Mouse (Mus musculus): ENCODE results near the gene St7.

Gene St7

DNA sequence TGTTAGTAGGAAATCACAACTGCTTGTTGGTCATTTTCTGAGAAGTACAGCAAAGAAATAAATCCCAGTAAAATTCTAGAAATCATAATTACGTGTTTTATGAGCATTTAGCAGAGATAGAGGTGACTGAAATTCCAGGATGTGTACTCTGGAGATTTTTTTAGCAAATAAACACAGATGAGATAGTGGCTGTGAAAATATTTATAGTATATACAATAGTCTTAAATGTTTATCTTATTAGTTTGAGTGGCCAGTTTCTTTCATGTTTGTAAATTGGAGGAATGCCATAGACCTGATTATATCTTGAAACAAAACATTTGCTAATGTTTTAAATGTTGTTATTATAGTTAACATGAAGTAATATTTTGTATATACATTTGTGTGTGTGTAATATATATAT, 205.8 kb downstream of the St7 start:
- no peak for DNase-seq (ENCODE audit: low spot score)

DNA sequence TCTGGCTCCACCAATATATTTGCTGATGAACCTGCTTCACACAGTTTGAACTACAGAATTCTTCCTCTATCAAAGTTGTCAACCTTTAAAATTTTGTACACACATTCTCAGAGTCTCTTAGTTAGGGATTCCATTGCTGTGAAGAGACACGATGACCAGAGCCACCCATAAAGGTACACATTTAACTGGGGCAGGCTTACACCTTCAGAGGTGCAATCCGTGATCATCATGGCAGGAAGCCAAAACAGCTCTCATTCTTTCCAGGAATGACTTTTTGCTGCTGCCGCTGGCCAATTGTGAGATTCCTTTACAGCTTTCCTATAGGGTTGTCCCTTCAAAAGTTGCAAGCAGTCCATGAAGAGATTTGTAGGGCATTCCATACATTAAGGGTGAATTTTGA, 210.6 kb downstream of the St7 start:
- peak; percentile 36 for DNase-seq (ENCODE audit: low spot score)

DNA sequence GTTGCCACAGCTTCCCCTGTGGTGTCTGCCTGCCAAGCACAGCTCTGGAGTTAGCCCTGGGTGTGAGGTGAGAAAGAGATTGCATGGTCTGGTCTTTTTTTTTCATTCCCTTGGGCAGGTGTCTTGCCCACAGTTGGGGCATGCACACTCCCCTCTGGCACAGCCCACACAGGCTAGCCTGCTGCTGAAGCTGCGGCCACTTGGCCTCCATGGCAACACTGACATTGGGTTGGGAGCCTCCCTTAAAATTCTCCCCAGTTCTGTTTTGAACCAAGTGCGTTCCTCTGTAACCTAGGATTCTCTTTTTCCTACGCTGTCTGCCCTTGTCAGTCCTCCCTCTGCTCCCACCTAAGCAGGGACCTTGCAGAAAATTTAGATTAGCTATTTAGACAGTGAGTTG, 213.0 kb downstream of the St7 start:
- DNase-seq (ENCODE audit: low spot score), result no peak

DNA sequence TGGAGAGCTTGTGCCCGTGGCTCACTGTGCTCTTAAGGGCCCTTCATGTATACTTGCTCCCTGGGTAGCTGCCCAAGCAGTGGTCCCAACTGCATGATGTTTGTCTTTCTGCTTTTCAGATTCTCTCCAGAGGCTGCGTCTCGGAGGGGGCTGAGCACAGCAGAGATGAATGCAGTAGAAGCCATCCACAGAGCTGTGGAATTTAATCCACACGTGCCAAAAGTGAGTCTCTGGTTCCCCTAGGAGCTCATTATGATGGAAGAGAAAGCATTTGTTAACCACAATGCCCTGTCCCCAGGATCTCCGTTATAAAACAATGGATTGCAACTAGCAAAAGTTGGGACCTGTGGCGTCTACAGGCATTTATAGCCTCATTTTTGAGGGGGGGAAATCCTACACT, 213.6 kb downstream of the St7 start:
- DNase-seq (ENCODE audit: low spot score), result no peak

DNA sequence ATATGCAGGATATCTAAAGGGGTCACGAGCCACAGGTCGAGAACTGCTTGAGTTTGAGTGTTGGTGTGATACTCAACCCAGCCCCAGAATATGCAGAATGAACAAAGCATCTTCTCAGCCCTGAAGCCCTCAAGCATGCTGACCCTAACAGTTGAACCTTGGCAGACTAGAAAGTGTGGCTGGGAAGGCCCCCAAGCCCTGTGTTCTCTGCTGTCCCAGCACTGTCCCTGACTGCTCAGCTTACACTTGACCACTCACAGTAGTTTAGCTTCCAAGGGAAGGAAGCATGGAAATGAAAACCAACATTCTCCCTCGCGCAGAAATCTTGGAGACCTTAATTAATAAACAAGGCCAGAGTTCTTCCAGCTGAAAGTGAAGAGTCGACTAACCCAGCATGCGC, 219.6 kb downstream of the St7 start:
- DNase-seq (ENCODE audit: low spot score), result no peak

DNA sequence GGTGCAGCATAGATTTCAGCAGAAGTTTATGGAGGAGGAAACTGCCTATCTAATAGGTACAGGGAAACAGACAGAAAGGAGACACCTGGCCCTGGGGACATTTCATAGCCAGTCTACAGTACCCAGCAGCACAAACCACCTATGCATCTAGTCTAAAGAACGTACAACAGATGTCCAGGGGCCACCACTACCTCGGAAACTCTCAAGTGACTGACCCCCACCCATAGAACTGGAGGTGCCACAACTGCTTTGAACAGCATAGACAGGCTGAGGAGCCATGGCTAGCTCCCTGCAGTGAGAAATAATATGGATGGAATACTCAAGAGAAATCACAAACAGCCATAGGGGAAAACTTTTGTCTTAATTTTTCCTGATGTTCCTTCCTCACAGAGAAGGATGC, 220.1 kb downstream of the St7 start:
- DNase-seq (ENCODE audit: low spot score), result no peak

DNA sequence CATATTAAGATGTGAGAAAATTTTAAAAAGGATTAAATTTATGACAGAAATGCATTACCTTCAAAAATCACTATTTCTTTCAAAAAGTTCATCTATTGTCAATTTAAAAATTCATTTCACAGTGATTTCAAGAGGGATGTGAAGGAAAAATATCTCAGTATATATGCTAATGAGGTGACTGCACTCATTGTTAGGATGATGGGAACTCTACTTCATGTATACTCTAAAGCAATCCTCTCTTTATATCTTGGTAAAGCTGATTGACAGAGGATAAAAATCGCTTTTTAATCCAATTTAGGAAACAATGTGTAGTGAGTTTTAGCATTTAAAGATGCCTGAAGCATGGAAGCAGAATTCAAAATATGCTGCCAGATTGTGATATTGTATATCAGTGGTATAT, 220.6 kb downstream of the St7 start:
- DNase-seq (ENCODE audit: low spot score), result no peak

DNA sequence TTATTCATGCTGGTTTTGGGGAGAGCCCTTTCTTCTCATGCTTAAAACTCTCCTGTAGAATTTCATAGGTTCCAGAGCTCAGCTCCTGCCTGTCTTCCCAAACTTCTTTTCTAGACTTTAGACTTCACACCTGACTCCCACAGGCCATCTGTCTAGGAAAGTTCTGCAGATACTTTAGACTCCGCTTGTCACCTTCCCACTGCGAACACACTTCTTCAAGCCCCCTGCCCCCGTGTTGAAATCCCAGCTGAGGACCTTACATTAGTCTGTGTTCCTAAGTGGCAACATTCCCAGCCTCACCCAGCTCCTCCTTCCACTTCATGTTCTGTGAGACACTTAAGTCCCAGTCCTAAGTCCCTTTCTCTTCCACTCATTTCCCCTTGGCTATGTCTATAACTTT, 221.6 kb downstream of the St7 start:
- no peak for DNase-seq (ENCODE audit: low spot score)

DNA sequence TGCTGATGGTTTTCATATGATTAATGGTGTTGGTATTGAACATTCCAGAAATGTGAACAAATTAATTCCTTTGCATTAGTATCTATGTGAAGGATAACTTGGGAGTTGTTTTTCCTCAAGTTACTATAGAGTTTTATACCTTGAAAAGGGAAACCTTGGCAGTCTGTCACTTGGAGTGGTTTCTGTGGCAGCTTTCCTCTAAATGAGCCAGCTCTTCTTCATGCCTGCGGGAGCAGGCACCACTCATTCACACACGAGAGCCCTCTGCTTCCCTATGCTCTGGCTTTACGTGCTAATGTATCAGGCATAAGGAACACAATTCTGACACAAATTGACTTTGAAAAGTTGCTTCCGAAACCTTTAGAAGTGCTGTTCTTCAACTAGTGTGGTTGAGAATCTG, 224.5 kb downstream of the St7 start:
- DNase-seq (ENCODE audit: low spot score), result no peak

DNA sequence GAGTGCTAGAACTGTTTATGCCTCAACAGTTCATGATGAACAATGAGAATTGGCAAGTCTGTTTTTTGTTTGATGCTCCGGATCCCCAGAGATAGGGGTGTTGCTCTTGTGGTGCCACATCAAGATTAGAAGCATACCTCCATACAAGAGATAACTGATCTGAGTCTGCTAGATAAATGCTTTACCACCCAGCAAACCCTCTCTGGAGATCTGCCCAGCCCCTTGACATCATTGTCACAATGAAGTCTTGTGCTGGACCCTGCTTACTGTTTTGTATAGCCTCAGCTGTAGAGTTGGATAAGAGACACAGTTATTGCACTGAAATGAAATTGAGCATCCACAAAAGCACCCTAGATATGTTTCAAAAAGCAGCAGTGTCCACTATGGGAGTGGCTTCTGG, 229.4 kb downstream of the St7 start:
- DNase-seq (ENCODE audit: low spot score), result no peak

DNA sequence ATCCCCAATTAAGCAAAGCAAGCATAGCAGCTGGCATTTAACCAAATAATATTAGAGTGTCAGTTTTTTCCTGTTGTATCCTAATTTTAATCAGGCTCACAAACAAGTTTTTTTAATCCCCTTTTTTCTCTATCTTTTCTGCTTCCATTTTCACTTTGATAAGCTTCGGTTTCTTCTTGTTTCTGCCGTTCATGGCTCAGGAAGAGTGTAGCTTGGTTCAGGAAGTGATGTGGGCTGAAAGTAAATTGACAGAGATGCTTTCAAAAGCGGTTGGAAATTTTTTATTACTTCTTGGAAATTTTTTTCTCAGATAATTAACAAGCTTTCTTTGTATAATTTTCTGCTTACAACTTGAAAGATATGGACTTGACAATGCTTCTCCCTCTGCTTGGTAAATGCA, 230.2 kb downstream of the St7 start:
- no peak for DNase-seq (ENCODE audit: low spot score)

DNA sequence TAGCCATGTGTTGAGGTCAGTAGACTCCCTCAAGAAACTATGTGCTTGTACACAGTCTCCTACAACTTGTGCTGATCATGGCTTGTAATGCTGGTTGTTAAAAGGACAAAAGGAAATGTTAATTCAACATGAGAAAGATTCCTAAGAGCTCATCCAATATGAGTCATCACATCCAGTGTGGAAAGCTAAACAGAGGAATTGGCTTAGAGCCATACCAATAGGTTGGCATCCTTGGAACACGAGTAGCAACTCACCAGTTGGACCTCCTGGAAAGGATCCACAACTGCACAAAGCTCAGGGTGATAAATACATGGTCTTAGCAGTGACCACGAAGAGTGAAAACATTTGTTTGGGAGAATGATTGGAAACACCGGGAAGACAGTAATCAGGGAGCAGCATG, 230.6 kb downstream of the St7 start:
- DNase-seq (ENCODE audit: low spot score), result no peak

DNA sequence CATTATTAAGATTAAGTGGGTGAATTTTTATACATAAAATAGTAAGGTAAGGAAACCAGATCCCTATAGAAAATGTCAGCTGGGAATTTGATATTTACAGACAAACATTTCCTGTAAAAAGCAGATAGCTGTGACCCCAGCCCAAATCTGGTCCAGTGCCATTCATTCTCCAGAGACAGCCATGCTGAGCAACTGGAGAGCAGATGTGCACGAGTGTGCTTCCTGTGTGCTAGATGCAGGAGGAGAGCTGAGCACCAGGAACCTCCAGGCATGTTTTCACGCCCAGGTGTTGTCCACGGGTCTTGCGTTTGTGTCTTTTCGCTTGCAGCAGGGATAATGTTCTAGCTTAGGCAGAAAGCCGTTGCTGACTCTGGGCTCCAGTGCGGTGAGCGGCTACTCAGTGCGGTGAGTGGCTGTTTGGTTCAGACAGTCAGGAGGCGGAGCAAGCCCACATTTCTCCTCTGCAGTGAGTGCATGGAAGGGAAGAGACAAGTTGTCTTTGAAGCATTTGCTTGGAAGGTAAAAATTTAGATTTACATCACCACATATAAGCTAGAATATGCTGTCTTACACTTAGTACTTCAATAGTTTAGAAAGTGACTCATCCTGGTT, 231.3 kb downstream of the St7 start:
- DNase-seq (ENCODE audit: low spot score), result no peak

DNA sequence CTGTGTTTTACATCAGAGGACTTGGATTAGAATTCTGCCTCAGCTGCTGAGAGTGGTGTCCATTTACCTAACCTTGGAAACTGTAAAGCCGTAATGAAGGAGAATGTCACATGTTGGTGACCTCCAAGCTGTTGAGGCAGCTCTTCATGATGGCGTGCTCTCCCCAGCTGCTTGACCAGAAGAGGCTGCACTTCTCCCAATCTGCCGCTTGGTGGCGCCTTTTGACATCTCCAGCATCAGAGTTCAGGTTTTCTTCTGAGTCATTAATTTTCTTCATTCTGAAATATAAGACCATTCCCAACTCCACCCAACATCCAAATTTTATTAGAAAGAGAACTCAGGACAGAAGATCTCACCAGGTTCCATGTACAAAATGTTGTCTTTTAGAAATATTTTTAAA, 232.5 kb downstream of the St7 start:
- DNase-seq (ENCODE audit: low spot score), result peak; percentile 19

DNA sequence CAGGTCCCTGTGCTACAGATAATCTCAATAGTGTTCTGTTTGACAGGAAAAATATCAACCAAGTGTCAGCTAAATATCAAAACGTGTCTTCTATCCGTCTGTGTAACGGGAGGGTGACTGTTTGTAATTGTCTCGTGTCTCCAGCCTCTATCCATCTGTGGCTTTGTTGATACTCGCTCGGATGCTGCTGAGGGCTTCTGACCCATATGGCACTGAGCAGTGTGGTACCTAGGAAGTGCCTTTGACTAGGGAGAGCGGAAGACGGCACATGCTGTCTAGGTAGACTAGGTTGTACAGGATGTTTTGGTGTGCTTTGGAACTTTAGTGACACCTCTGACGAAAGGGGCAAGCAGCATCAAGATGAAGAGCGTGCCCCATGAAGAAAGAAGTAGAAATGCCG, 235.0 kb downstream of the St7 start:
- no peak for DNase-seq (ENCODE audit: low spot score)

DNA sequence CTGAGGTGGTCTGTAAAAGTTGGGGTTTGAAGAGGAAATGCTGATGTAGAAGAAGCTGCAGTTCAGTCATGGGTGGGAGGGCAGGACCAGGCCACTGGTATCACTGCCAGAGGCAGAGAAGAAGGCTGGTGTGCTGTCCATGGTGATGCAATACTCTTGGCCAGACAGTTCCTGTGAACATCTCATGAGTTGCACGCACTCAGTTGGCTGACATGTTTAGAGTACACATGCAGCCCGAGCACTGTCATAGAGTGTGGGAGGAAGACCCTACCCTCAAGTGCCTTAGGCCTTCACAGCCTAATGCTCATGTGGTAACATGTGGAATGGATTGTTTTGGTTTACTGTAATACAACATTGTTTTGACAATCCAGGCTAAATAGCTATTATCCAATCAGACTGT, 238.5 kb downstream of the St7 start:
- DNase-seq (ENCODE audit: low spot score), result no peak

DNA sequence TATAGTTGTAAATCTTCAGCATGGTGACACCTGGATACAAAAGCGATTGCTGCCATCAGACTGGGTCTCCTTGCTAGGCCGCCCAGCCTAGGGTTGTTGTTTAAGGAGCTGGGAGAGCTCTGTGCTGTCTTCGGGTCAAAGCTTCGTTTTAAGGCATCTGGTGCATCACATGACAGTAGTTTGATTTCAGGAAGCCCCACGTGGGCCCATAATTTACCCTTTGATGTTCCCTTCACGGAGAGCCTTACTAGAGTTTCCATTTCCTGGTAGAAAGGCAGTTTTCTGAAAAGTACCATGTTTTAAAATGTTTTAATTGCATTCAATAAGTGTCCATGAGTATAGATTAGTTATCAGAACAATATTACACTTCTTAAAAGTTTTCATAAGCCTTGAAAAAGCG, 239.1 kb downstream of the St7 start:
- no peak for DNase-seq (ENCODE audit: low spot score)

DNA sequence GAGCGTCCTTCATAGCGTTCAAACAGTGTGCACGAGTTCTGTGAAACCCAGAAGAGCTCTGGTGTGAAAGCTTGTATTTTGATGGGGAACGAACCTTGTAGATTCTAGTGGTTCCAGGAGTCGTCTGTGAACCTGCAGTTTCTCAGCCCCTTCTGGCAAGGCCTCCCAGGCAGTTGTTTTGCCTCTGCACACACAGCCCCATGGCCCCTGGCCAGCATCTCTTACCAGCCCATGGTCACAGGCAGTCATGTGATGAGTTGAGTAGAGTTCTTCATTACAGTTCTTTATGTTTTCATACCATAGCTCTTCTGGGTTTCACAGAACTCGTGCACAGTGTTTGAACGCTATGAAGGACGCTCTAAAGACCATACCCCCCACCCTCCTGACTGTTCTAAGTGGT, 240.1 kb downstream of the St7 start:
- DNase-seq (ENCODE audit: low spot score), result peak; percentile 20

DNA sequence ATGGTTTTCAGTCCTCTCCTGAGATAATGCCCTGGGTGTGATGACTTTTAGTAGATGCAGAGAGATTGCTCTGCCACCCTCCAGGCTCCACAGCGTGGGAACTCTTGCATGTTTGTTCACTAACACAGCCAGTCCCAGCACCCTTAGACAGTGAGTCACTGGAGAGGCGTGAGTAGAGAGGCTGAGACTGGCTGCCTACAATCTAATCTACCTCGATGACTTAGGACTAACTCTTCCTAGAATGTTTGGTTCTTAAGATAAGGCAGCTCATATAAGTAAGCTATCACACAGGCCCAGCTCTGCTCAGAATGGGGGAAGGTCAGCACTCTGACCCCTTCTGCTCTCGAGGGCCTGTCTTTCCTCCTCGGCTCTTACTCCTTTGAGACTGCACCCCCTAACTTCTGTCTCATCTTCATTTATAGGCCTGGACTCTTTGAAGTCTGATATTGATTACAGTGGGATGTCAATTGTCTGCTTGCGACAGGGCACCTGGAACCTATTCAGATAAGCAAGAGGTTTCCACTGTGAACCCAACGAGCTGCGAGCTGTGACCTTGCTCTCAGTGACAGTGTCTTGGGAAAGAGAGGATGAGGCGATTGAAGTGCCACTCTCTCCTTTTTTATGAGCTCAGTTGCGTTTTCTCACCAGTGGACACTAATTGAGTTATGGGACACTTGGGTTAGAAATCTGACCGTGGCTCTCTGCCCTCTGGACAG, 246.1 kb downstream of the St7 start:
- DNase-seq (ENCODE audit: low spot score), result no peak

DNA sequence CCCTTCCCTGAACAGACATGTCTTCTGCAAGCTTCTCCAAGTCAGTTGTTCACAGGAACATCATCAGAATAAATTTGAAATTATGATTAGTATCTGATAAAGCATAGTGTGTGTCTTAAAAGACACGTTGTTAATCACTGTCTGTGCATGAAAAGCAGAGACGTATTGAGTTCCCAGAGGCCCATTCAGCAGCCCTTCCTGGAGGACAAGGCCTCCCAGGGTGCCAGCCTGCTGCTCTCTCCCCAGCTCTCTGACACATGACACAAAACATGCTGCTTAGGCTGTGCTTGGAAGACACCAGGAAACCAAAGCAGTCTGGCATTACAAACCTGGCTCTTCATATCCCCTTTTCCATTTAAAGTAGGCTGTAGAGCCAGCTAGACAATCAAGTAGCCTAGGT, 249.2 kb downstream of the St7 start:
- no peak for DNase-seq (ENCODE audit: low spot score)

DNA sequence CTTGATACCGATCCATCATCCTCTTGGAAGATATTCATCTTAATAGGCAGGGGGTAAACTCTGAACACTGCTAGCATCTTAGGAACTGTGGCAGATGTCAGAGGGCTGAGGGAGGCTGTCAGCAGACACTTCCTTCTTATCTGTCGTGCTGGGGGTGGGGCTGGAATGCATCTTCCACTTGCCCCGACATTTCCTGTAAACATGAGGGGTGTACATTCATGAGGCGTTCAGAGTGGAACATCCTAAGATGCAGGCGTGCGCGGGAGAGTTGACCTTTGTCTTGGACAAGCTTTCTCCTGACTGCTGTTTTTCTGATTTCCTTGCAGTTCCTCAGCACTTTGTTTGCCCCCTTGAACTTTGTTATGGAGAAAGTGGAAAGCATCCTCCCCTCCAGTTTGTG, 249.6 kb downstream of the St7 start:
- DNase-seq (ENCODE audit: low spot score), result no peak

DNA sequence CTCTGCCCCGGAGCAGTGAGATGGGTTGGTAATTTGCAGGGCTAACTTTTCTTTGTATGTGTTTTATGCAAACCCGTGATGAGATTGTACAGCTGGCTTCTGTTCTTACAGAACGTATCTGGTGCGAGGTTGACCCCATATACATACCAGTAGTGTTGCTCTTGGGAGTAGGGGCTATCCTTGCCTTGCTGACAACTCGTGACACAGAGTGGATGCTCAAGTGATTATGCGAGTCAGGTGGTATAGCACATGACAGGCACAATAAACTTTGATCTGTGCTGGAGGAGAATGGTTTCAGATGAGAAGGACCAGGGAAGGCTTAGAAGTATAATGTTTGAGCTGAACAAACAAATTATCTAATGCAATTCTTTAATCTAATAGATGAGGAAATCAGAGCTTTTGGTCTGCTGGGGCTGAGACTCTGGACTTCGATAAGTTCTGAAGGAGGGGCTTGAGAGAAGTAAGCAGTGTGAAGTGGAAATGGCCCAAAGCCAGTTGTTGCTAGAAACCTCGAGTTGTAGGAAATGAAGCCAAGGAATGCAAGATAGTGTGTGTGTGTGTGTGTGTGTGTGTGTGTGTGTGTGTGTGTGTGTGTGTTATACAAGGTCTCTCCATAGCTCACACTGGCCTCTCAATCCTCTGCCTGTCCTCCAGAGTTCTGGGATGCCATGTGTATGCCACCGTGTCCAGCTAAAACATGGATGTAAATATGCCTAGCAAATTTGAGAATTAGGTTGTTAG, 251.3 kb downstream of the St7 start:
- DNase-seq (ENCODE audit: low spot score), result peak; percentile 41

DNA sequence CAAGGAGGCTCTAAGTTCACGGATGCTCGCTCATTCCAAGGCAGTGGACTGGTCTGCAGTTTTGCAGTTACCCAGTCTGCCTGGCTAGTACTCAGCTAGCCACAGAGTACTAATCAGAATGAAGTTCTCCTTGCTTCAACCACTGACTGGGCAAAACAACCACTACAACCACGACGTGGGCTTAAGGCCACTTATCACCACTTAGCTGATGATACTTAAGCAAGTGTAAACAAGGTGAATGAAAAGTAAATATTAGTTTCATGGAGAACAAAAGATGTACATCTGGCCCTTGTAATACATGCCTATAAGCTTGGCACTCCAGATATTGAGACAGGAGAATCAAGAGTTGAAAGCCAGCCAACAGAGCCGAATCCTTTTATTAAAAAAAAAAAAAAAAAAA, 253.7 kb downstream of the St7 start:
- no peak for DNase-seq (ENCODE audit: low spot score)
